Mouse (Mus musculus): ENCODE results near the gene Fam160b1. TPM values are rescaled to one million over a fixed set of nuclear protein-coding genes. Genes with fewer than 3 reads are reported as not detected.

Fam160b1 gene
- total and polyA plus RNA-seq, 2 experiments from 2014 or later, result 7.8 to 16.3 TPM

GRCm38 (mm10) chr19:57377043-57377703, 16.7 kb downstream of the Fam160b1 start:
- no peaks in the 10 kb centered on the region for H3K9me3 ChIP-seq (replicated peaks; ENCODE audit: control insufficient read depth, low read length)
- H3K9ac ChIP-seq (replicated peaks; ENCODE audit: low read depth, low read length), result no peak overlapping the region
- no peaks in the 10 kb centered on the region for H3K27me3 ChIP-seq (ENCODE audit: control insufficient read depth, insufficient read depth, low read length)
- H3K4me3 ChIP-seq (ENCODE audit: low read depth, low read length), result no peak overlapping the region
- ATAC-seq (ENCODE audit: insufficient read depth, low read depth) (no peak), DNase-seq (ENCODE audit: low spot score) (no peak)
- peaks cover 96% of the 10 kb centered on the region for H3K36me3 ChIP-seq (replicated peaks; ENCODE audit: control insufficient read depth, insufficient read depth, low read length)
- no peak overlapping the region for H3K4me2 ChIP-seq (ENCODE audit: low read depth, low read length)
- no peak overlapping the region for H3K27ac ChIP-seq (ENCODE audit: low read depth)
- no peak for TF ChIP-seq EP300 (IDR thresholded peaks at IDR 0.05; ENCODE audit: low read depth)
- TF ChIP-seq CTCF (IDR thresholded peaks at IDR 0.05; ENCODE audit: low read depth), result no peak
- no peaks in the 10 kb centered on the region for H3K4me1 ChIP-seq (ENCODE audit: control insufficient read depth, insufficient read depth)
- WGBS, result 92% methylated on average over 14 of the region's 14 CpGs

- Histone ChIP-seq H3K4me3 (ENCODE audit: low read depth, low read length) (no peak overlapping the region), H3K27me3 (ENCODE audit: control insufficient read depth, insufficient read depth, low read length) (no peaks in the 10 kb centered on the region), H3K36me3 (replicated peaks; ENCODE audit: control insufficient read depth, insufficient read depth, low read length) (peaks cover 93% of the 10 kb centered on the region), H3K4me2 (ENCODE audit: low read depth, low read length) (no peak overlapping the region), H3K9ac (replicated peaks; ENCODE audit: low read depth, low read length) (no peak overlapping the region), H3K4me1 (ENCODE audit: control insufficient read depth, insufficient read depth) (no peaks in the 10 kb centered on the region), H3K27ac (ENCODE audit: low read depth) (no peak overlapping the region), H3K9me3 (replicated peaks; ENCODE audit: control insufficient read depth, low read length) (no peaks in the 10 kb centered on the region)
- WGBS, result 91% methylated on average over 17 of the region's 17 CpGs
- ATAC-seq (ENCODE audit: insufficient read depth, low read depth), result no peak
- DNase-seq (ENCODE audit: low spot score), result no peak
- TF ChIP-seq EP300 (IDR thresholded peaks at IDR 0.05; ENCODE audit: low read depth) (no peak), CTCF (IDR thresholded peaks at IDR 0.05; ENCODE audit: low read depth) (no peak)
These were observed 25.8 kb downstream of the Fam160b1 start for GRCm38 (mm10) chr19:57386176-57386693.

GRCm38 (mm10) chr19:57391545-57391944, 31.1 kb downstream of the Fam160b1 start:
- no peak for ATAC-seq (ENCODE audit: insufficient read depth, low read depth)
- no peak overlapping the region for H3K9ac ChIP-seq (replicated peaks; ENCODE audit: low read depth, low read length)

GRCm38 (mm10) chr19:57393357-57393957, 33.0 kb downstream of the Fam160b1 start:
- TF ChIP-seq EP300 (IDR thresholded peaks at IDR 0.05; ENCODE audit: low read depth) (no peak), CTCF (IDR thresholded peaks at IDR 0.05; ENCODE audit: low read depth) (no peak)
- ATAC-seq (ENCODE audit: insufficient read depth, low read depth) (no peak), DNase-seq (ENCODE audit: low spot score) (no peak)
- no peaks in the 10 kb centered on the region for H3K4me1 ChIP-seq (ENCODE audit: control insufficient read depth, insufficient read depth)
- WGBS, result 75% methylated on average over 6 of the region's 6 CpGs
- H3K27ac ChIP-seq (ENCODE audit: low read depth), result no peak overlapping the region
- no peaks in the 10 kb centered on the region for H3K9me3 ChIP-seq (replicated peaks; ENCODE audit: control insufficient read depth, low read length)
- no peak overlapping the region for H3K4me2 ChIP-seq (ENCODE audit: low read depth, low read length)
- peaks cover 20% of the 10 kb centered on the region for H3K36me3 ChIP-seq (replicated peaks; ENCODE audit: control insufficient read depth, insufficient read depth, low read length)
- H3K4me3 ChIP-seq (ENCODE audit: low read depth, low read length), result no peak overlapping the region
- no peak overlapping the region for H3K9ac ChIP-seq (replicated peaks; ENCODE audit: low read depth, low read length)
- H3K27me3 ChIP-seq (ENCODE audit: control insufficient read depth, insufficient read depth, low read length), result no peaks in the 10 kb centered on the region

More at GRCm38 (mm10) chr19:57391545-57391944, 31.1 kb downstream of the Fam160b1 start:
- Histone ChIP-seq H3K4me2 (ENCODE audit: low read depth, low read length) (no peak overlapping the region), H3K27ac (ENCODE audit: low read depth) (no peak overlapping the region), H3K4me1 (ENCODE audit: control insufficient read depth, insufficient read depth) (no peaks in the 10 kb centered on the region), H3K36me3 (replicated peaks; ENCODE audit: control insufficient read depth, insufficient read depth, low read length) (peaks cover 39% of the 10 kb centered on the region), H3K4me3 (ENCODE audit: low read depth, low read length) (no peak overlapping the region), H3K9me3 (replicated peaks; ENCODE audit: control insufficient read depth, low read length) (no peaks in the 10 kb centered on the region), H3K27me3 (ENCODE audit: control insufficient read depth, insufficient read depth, low read length) (no peaks in the 10 kb centered on the region)
- 89% methylated on average over 3 of the region's 3 CpGs for WGBS
- no peak for DNase-seq (ENCODE audit: low spot score)
- TF ChIP-seq EP300 (IDR thresholded peaks at IDR 0.05; ENCODE audit: low read depth) (no peak), CTCF (IDR thresholded peaks at IDR 0.05; ENCODE audit: low read depth) (no peak)

GRCm38 (mm10) chr19:57396609-57397008, 36.1 kb downstream of the Fam160b1 start:
- TF ChIP-seq EP300 (IDR thresholded peaks at IDR 0.05; ENCODE audit: low read depth) (no peak), CTCF (IDR thresholded peaks at IDR 0.05; ENCODE audit: low read depth) (no peak)
- Histone ChIP-seq H3K36me3 (replicated peaks; ENCODE audit: control insufficient read depth, insufficient read depth, low read length) (no peaks in the 10 kb centered on the region), H3K27me3 (ENCODE audit: control insufficient read depth, insufficient read depth, low read length) (no peaks in the 10 kb centered on the region), H3K4me2 (ENCODE audit: low read depth, low read length) (no peak overlapping the region), H3K4me1 (ENCODE audit: control insufficient read depth, insufficient read depth) (no peaks in the 10 kb centered on the region), H3K27ac (ENCODE audit: low read depth) (no peak overlapping the region), H3K4me3 (ENCODE audit: low read depth, low read length) (no peak overlapping the region), H3K9ac (replicated peaks; ENCODE audit: low read depth, low read length) (no peak overlapping the region), H3K9me3 (replicated peaks; ENCODE audit: control insufficient read depth, low read length) (no peaks in the 10 kb centered on the region)
- DNase-seq (ENCODE audit: low spot score) (no peak), ATAC-seq (ENCODE audit: insufficient read depth, low read depth) (no peak)
- 56% methylated on average over 7 of the region's 7 CpGs for WGBS
